In the genomic region with DNA sequence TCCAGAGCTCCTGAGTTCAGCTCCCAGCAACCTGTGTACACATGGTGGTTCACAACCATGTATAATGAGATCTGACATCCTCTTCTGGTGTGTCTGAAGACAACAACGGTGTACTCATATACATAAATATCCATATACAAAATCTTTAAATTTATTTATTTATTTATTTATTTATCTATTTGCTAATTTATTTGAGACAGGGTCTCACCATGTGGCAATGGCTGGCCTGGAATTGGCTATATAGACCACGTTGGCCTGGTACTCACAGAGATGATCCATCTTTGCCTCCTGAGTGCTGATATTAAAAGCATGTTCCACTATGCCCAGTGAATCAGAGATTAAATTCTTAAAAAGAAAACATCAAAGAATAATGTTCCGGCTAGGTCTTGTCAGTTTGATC, we compare ENCODE assay signal across 24 mouse cellular contexts. TPM values are rescaled to one million over a fixed set of nuclear protein-coding genes. Genes with fewer than 3 reads are reported as not detected.
A peak's percentile ranks its signal among the peaks of the same experiment; 100 is the strongest.
DNase-seq lines count a peak whose midpoint lies in the region; ATAC-seq lines count a peak whose summit lies in the region.
"Had no signal": no experiment of that assay in that cellular context is flagged by ENCODE, and none has a peak within 500 bp of the region (broad histone marks: within the 10 kb centered on the region; RNA-seq: fewer than 3 reads in every experiment).

No protein-coding gene starts in this region.

- no peak overlapping the region for H3K4me2 ChIP-seq in hindbrain, embryonic 15.5 days
- H3K4me2 ChIP-seq in neural tube, embryonic 13.5 days: no peak overlapping the region

- peak; percentile 55 for DNase-seq in cerebellum, adult 9-10 months
- DNase-seq in cerebellum, adult 18-20 months: no peak
- no peak for DNase-seq in hindbrain, embryonic 10.5 days (ENCODE audit: low spot score)
- DNase-seq in neural tube, embryonic 10.5 days (ENCODE audit: extremely low spot score, low spot score): no peak
- no peak for DNase-seq in right cerebral cortex, postnatal 10 days (ENCODE audit: low spot score in 2 of 2)
- no peak for DNase-seq in frontal cortex, postnatal 36 days (ENCODE audit: low spot score in 2 of 2)
- DNase-seq: adrenal gland, postnatal 25 days; cerebellum, postnatal 25 days; gastrocnemius, postnatal 25 days; heart, adult 18-20 months; heart, postnatal 4 days; kidney, adult 2 months; kidney, postnatal 36 days; lung, embryonic 14.5 days; lung, postnatal 36 days had no signal

- H3K27ac ChIP-seq in hindbrain, embryonic 15.5 days (replicated peaks): peak overlapping the region; percentile 99; the same call in 1 of the 2 replicates
- H3K27ac ChIP-seq in hindbrain, embryonic 10.5 days: no peak overlapping the region
- peak overlapping the region; percentile 99; the same call in 1 of the 2 replicates for H3K27ac ChIP-seq in neural tube, embryonic 13.5 days (replicated peaks)
- H3K27ac ChIP-seq: liver, embryonic 15.5 days had no signal

- peaks cover 20% of the 10 kb centered on the region for H3K4me1 ChIP-seq in hindbrain, embryonic 15.5 days (replicated peaks)
- H3K4me1 ChIP-seq in hindbrain, embryonic 10.5 days (replicated peaks): peaks cover 14% of the 10 kb centered on the region
- peaks cover 20% of the 10 kb centered on the region for H3K4me1 ChIP-seq in neural tube, embryonic 13.5 days (replicated peaks)
- H3K4me1 ChIP-seq: stomach, embryonic 15.5 days had no signal

- no peak overlapping the region for H3K9ac ChIP-seq in hindbrain, embryonic 15.5 days
- no peak overlapping the region for H3K9ac ChIP-seq in neural tube, embryonic 13.5 days
- H3K9ac ChIP-seq: liver, embryonic 15.5 days; lung, embryonic 14.5 days; stomach, embryonic 15.5 days had no signal

- no peak overlapping the region for H3K4me3 ChIP-seq in hindbrain, embryonic 15.5 days
- H3K4me3 ChIP-seq in hindbrain, embryonic 10.5 days: no peak overlapping the region
- H3K4me3 ChIP-seq in neural tube, embryonic 13.5 days: no peak overlapping the region

- no peaks in the 10 kb centered on the region for H3K36me3 ChIP-seq in hindbrain, embryonic 15.5 days
- no peaks in the 10 kb centered on the region for H3K36me3 ChIP-seq in hindbrain, embryonic 10.5 days
- no peaks in the 10 kb centered on the region for H3K36me3 ChIP-seq in neural tube, embryonic 13.5 days
- H3K36me3 ChIP-seq: embryonic facial prominence, embryonic 10.5 days; embryonic facial prominence, embryonic 15.5 days; limb, embryonic 12.5 days; liver, embryonic 15.5 days; midbrain, embryonic 12.5 days; stomach, embryonic 15.5 days had no signal

- H3K9me3 ChIP-seq in hindbrain, embryonic 15.5 days: no peaks in the 10 kb centered on the region
- no peaks in the 10 kb centered on the region for H3K9me3 ChIP-seq in hindbrain, embryonic 10.5 days
- H3K9me3 ChIP-seq in neural tube, embryonic 13.5 days: no peaks in the 10 kb centered on the region
- H3K9me3 ChIP-seq: embryonic facial prominence, embryonic 10.5 days; embryonic facial prominence, embryonic 15.5 days; forebrain, embryonic 13.5 days; limb, embryonic 12.5 days; liver, embryonic 15.5 days; midbrain, embryonic 12.5 days; stomach, embryonic 15.5 days had no signal

- no peaks in the 10 kb centered on the region for H3K27me3 ChIP-seq in hindbrain, embryonic 15.5 days
- H3K27me3 ChIP-seq in hindbrain, embryonic 10.5 days (ENCODE audit: insufficient read depth, poor library complexity, severe bottlenecking): no peaks in the 10 kb centered on the region
- no peaks in the 10 kb centered on the region for H3K27me3 ChIP-seq in neural tube, embryonic 13.5 days
- H3K27me3 ChIP-seq: embryonic facial prominence, embryonic 15.5 days; forebrain, embryonic 13.5 days; limb, embryonic 12.5 days; liver, embryonic 15.5 days; midbrain, embryonic 12.5 days; stomach, embryonic 15.5 days had no signal

- WGBS in hindbrain, embryonic 15.5 days: 95% methylated on average over 3 of the region's 3 CpGs
- WGBS in hindbrain, embryonic 10.5 days: 93% methylated on average over 3 of the region's 3 CpGs
- 88% methylated on average over 3 of the region's 3 CpGs for WGBS in neural tube, embryonic 13.5 days

- ATAC-seq in hindbrain, embryonic 15.5 days (ENCODE audit: low FRiP score, low read depth): no peak
- ATAC-seq in neural tube, embryonic 13.5 days (ENCODE audit: low read depth): no peak

RNA-seq across cellular contexts. Expression of gene Specc1l, which starts 1.0 kb away (rescaled TPM):
- 30.5 and 30.8 TPM in 2 replicates for polyA plus RNA-seq in hindbrain, embryonic 15.5 days (2015; fragmentation: Nextera tagmentation; extraction: Ambion mirVana)
- polyA plus RNA-seq in hindbrain, embryonic 10.5 days (2016; fragmentation: Nextera tagmentation; extraction: Ambion mirVana): 38.5 and 38.8 TPM in 2 replicates
- polyA plus RNA-seq in neural tube, embryonic 13.5 days (2015; fragmentation: Nextera tagmentation; extraction: Ambion mirVana): 28.3 and 33.6 TPM in 2 replicates
